Mouse (Mus musculus) cortical plate, adult 2 months (tissue): ENCODE measurements around the gene Vmn2r3. TPM values are rescaled to one million over a fixed set of nuclear protein-coding genes. Genes with fewer than 3 reads are reported as not detected.
"Not testable (repeated sequence)": the region's sequence is repeated elsewhere in the genome, so short reads cannot be mapped to it uniquely, and the experiment has no call there.

Experiments
- H3K27ac ChIP-seq: fragments of 200-500 bp; 2 replicates; pipeline ENCODE4 v1.5.1; 2012; ENCODE audit warnings: low read length, control low read depth, inconsistent platforms; ENCODE audit not compliant: insufficient read depth
- H3K4me1 ChIP-seq: fragments of 200-500 bp; 2 replicates; pipeline ENCODE4 v1.6.1; 2011; ENCODE audit warnings: low read length; ENCODE audit not compliant: control insufficient read depth, insufficient read depth
- H3K4me3 ChIP-seq: fragments of 200-500 bp; 2 replicates; pipeline ENCODE4 v1.5.1; 2011; ENCODE audit warnings: mild to moderate bottlenecking, low read length, control low read depth; ENCODE audit not compliant: insufficient read depth
- CTCF ChIP-seq: fragments of 200-500 bp; IDR thresholded peaks from 2 replicates; pipeline ENCODE4 v1.5.1; 2011; ENCODE audit warnings: mild to moderate bottlenecking, control low read depth, low read length; ENCODE audit not compliant: insufficient read depth; ENCODE audit errors: extremely low read depth
- POLR2A ChIP-seq: fragments of 200-500 bp; IDR thresholded peaks from 2 replicates; pipeline ENCODE4 v1.6.1; 2011; ENCODE audit warnings: mild to moderate bottlenecking, low read length, control low read depth; ENCODE audit not compliant: insufficient read depth; ENCODE audit errors: extremely low read depth
- polyA plus RNA-seq: library from polyadenylated mRNA; depleted of rRNA; stranded (reverse); fragments of >200 nt; gene quantifications from 2 replicates; pipeline ENCODE4 v1.2.3, GENCODE M21; 2012; rRNA removed

The Vmn2r3 gene
- polyA plus RNA-seq, result not detected in 2 replicates

DNA sequence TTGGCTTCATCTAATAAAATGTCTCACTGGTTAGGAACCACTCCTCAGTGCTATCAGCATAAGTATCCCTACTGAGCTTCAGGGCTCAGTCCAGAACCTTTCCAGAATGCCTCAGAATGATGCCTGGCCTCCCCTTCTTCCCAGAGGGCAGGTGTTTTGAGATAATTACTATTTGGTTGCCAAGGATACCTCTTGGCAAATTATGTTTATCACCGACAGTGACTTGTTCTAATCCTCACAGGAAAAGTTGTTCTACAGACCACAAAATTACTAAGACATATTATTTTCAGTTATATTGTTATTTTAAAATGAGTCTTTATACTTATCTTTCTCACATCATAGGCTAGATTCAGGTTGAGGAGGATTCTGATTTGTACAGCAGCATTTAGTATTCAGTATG is at the start of gene Vmn2r3:
Gene Vmn2r3, minus strand, starts transcription at position 101 of the 400 bp plus-strand sequence.
- Histone ChIP-seq H3K4me1 (no peaks in the 10 kb centered on the region), H3K27ac (no peak within 1 kb of the TSS), H3K4me3 (no peak within 1 kb of the TSS)
- TF ChIP-seq POLR2A, result no peak
- TF ChIP-seq CTCF, result no peak

DNA sequence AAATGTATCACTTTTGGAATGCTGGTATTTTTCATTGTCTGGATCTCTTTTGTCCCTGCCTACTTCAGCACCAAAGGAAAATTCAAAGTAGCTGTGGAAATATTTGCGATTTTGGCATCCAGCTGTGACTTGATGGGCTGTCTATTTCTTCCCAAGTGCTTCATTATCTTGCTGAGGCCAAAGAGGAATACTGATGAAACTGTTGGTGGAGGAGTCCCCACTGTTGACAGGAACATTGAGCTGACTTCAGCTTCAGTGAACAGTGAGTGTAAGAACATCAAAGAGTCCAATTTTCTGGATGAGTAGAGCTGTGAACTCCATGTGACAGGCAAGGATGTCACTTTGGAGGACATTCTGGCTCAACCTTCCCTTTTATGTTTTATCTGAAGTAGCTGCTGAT is 43.0 kb upstream of the Vmn2r3 start:
- no peaks in the 10 kb centered on the region for H3K4me1 ChIP-seq
- H3K4me3 ChIP-seq, result no peak overlapping the region
- TF ChIP-seq CTCF (no peak), POLR2A (no peak)
- no peak overlapping the region for H3K27ac ChIP-seq

DNA sequence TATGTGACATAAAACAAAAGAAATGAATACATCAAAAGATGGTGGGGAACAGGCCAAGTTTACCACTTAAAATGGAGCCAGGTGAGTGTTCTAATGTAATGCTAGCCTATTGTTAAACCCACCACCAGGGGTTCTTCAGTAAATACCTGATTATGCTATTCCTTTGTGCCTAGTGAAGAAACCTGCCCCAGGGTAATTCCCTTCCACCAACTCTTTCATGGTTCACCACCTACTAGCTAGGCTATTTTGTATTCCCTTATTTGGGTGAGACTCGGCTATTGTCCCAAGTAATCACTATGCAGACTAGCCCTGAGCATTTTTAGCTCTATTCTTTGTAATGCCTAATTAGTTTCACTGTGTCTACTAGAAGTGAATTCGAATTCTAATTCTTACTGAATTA is 32.3 kb upstream of the Vmn2r3 start:
- TF ChIP-seq CTCF (no peak), POLR2A (no peak)
- Histone ChIP-seq H3K4me1 (no peaks in the 10 kb centered on the region), H3K4me3 (no peak overlapping the region), H3K27ac (no peak overlapping the region)

DNA sequence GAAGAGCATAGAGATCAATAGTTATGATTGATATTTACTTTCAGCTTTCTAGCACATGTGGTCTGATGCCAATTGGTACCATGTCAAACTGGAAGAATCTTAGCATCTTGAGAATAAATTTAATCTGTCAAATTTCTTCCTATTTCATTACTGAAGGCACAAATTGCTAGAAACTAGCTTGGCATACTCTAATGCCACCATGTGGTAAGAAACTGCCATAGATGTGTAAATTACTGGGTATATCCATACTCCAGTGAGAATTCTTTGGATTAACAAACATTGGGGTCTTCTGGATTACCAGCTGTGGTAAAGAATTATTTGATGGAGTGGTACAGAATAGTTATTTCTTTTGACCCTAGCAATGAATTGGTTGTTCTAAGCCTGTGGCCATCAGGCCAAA is 17.3 kb upstream of the Vmn2r3 start:
- Histone ChIP-seq H3K4me1 (no peaks in the 10 kb centered on the region), H3K27ac (no peak overlapping the region), H3K4me3 (no peak overlapping the region)
- TF ChIP-seq POLR2A (no peak), CTCF (no peak)

DNA sequence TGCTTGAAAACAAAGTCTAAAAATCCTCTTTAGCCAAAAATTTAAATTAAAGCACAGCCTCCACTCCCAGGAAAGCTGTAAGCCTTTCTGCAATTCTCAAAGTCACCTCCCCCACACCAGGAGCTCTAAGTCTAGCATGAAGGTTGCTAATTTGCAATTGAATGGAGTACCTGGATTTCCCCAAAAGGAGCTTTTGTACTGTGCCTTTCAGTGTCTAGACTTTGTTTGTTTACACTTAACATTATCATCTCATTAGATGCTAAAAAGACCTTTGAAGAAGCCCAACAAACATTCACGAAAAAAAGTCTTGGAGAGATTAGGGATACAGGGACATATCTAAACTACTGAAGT is 23.8 kb downstream of the Vmn2r3 start:
- TF ChIP-seq POLR2A (no peak), CTCF (no peak)
- Histone ChIP-seq H3K4me3 (no peak overlapping the region), H3K4me1 (no peaks in the 10 kb centered on the region), H3K27ac (no peak overlapping the region)

DNA sequence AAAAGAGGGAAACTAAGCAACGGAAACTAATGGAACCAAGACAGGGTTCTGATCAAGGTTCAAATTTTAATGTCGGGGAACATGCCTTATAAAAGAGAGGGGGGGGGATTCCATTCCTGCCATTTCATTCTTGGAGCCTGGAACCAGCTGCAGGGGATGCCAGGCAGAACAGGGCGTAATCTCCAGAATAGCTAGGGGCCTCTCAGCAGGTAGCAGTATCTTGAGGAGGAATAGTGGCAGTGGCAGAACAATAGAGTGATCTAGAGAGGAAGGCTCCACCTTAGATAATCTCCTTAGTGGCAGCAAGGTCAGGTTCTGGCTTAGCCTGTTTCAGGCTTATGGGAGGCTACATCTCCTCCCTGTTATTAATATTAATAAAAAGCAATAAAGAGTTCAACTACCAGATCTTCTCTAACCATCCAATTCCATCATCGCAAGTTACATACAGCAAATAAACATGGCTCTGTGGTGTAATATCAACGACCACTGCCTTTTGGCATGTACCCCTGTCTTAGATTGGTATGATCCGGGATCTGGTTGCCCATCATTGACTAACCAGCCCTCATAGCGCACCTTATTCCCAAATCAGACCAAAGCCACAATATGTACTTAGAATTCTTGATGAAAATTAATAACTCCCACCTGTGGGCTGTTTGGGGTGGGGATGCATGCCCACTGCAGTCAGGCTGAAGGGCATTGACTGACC is 24.3 kb downstream of the Vmn2r3 start:
- H3K4me3 ChIP-seq, H3K4me1 ChIP-seq, H3K27ac ChIP-seq: not testable (repeated sequence)

DNA sequence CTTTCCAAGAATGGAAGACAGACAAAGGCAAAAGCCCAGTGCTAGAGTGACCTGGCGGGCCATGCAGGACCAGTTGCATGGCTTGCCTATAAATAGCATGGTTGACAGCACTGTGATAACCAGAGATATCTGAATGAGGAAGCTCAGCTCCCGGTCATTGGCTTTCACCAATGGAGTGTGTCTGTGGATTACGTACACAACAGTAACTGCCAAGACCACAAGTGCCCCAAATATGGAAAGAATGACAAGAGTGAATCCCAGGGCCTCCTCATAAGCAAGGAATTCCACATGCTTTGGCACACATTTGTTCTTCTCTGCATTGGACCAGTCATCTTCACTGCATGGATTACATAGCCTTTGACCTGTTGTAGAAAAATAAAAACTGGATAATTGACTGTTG is 29.9 kb downstream of the Vmn2r3 start:
- Histone ChIP-seq H3K27ac (no peak overlapping the region), H3K4me1 (no peaks in the 10 kb centered on the region), H3K4me3 (no peak overlapping the region)
- no peak for TF ChIP-seq POLR2A
- no peak for TF ChIP-seq CTCF

DNA sequence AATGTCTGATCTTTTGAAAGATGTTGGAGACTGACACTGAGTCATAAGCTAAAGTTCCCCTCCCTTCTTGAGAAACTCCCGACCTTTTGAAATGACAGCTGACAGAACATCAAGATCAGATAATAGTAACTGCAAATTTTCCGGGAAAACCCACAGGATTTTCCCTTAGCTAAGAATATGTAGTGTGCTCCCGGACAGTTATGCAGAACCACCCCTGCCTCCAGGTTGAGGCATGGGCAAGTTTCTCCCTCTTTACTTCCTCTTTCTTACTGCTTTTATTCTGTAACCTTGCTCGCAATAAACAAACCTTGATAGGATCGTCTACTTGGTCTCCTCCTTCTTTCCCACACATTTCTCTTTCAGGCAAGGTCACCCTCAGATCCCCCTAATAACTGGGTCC is 37.9 kb downstream of the Vmn2r3 start:
- Histone ChIP-seq H3K27ac (no peak overlapping the region), H3K4me1 (no peaks in the 10 kb centered on the region), H3K4me3 (no peak overlapping the region)
- TF ChIP-seq CTCF, result no peak
- no peak for TF ChIP-seq POLR2A

DNA sequence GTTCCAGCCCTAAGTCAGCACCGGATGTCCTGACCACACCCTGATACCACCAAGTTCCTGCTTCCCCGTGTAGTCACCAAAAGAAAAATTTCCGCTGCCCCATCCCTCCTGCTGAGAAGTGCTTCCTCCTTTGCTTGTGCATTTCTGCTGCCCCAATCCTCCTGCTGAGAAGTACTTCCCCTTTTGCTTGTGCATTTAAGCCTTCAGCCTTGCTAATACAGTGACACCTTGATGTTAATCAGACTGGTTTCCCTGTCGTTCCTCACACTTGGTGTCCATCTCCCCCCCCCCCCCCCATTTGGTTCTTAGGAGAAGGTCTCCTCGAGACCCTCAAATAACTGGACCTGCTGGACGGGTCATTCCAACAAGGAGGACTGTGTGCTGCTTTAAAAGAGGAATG is 39.0 kb downstream of the Vmn2r3 start:
- not testable (repeated sequence) for H3K4me3 ChIP-seq, H3K27ac ChIP-seq, H3K4me1 ChIP-seq

DNA sequence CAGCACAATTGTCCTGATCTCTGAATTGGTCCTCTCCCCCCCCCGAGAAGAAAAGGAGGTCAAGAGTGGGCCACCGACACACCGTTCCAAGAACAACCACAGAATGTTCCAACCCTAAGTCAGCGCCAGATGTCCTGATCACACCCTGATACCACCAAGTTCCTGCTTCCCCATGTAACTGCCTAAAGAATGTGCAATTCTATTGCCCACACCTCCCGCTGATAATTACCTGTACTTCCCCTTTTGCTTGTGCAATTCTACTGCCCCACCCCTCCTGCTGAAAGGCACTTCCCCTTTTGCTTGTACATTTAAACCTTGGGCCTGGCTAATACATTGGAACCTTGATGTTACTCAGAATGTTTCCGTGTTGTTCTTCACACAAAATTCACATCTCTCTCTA is 54.0 kb downstream of the Vmn2r3 start:
- not testable (repeated sequence) for H3K27ac ChIP-seq, H3K4me3 ChIP-seq, H3K4me1 ChIP-seq

DNA sequence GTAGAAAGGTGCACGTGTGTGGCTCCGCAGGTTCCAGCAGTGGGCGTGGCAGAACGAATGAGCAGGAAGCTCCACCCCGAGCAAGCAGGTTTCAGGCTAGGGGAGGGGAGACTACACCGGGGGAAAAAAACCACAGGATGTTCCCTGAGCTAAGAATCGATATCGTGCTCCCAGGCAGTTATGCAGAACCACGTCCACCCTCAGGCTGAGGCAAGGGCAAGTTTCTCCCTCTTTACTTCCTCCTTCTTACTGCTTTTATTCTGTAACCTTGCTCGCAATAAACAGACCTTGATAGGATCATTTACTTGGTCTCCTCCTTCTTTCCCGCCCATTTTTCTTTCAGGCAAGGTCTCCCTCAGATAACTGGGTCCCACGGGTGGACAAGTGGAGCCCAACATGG is 55.9 kb downstream of the Vmn2r3 start:
- H3K4me1 ChIP-seq, H3K27ac ChIP-seq, H3K4me3 ChIP-seq: not testable (repeated sequence)
